Mouse (Mus musculus) layer of hippocampus, adult 11-12 months (tissue): Measurements from ENCODE around the gene Tnfsf15.

Experiments used
- DNase-seq: peaks from one replicate; pipeline ENCODE4 v3.0.0; 2022; ENCODE audit warnings: low spot score

Tnfsf15 gene

DNA sequence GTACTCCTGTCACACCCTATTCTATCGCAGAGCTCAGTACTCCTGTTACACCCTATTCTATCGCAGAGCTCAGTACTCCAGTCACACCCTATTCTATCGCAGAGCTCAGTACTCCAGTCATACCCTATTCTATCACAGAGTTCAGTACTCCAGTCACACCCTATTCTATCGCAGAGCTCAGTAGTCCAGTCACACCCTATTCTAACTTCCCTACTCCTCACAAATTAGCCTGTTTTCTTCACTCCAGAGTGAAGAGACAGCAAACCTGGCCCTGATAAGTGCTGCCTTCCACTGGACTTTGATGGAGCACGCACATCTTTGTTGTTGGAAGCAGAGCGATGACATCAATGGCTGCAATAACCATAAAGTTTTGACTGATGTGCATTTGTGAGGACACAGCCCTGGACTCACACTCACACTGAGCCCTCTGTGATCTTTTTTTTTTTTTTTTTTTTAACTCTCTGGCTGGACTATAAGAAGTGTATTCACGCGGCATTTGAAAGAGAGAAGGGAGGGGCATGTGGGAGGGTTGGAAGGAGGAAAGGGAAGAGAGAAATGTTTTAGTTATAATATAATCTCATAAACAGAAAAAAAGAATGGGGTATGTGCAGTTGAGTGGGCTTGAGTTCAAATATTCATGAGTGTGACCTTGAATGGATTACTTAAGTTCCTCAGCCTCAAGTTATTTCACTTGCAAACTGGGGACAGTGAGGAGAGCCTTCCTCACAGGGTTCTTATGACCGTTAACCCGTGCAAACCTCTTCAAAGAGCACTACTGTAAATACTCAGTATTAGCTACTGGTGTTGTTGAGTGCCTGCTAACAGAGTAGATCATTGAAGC, 60.3 kb downstream of the Tnfsf15 start:
- no peak for DNase-seq

DNA sequence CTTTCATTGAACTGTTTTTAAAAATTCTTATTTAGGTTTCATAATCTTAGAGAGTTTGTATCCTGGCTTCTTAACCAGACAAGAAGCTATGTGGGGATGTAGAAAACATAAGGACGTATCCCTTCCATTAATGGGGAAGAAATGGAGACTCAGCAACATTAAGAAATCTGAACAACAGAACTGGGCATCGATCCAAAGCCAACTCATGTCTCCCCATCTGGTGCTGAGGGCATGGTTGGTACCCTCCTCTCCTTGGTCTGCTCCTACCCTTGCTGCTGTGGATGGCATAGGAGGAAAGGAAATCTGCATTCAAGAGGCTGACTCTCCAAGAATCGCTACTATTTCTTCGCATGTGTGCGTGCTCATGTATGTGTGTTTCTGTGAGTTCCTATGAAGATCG, 61.2 kb downstream of the Tnfsf15 start:
- DNase-seq = no peak

DNA sequence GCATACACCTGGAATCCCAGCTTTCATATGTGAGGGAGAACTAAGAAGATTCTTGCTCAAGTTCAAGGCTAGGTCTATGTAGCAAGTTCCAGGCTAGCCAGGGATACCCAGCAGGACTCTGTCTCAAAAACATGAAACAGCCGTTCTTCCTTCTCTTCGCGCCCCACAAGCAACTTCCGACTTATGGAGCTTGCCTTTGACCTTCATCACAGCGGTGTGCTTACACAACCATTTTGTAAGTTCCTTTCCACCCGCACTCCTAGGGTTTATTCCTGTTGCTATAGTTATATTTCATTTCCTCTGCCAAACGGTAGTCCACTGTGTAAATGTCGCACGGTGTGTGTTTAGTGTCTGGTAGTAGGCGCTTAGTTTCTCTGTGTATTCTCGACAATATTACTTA, 61.9 kb downstream of the Tnfsf15 start:
- DNase-seq = no peak

DNA sequence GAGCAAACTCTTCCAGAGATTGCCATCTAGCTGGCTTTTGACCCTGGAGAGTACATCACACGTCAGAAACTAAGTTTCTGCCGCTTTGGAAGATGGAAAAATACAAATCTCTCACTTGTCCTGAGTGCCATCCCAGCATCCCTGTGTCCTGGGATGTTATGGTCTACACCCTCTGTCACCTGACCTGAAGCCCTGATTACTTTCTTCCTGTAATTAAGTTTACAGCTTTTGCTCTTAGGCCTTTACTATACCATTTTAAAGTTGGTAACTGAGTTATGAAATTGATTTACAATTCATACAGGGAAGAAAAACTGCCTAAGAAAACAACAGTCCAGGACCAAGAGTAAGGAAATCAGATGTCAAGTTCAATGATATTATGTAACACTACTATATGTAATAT, 62.5 kb downstream of the Tnfsf15 start:
- DNase-seq = no peak

DNA sequence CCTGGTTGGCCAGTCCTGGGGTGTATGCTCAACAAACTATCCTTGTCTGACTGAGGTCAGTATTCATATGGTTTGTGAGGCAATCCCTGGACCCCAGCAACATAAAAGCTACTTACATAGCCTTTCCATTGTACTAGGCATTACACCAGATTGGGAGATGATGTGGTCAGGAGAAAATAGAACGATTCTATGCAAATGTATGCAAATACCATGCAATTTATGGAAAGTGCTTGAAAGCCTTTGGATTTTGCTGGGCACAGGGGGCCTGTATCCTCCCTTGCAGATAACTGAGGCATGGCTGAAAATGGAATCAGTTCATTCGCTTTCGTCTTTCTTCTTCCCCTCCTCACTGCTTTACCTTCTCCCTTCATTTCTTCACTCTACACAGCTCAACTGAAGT, 63.4 kb downstream of the Tnfsf15 start:
- no peak for DNase-seq
